Mouse (Mus musculus) cerebellum, adult 2 months (tissue): ENCODE results near the gene Mtmr14.

Experiments
- CTCF ChIP-seq: fragments of 200-500 bp; IDR thresholded peaks from 2 replicates; pipeline ENCODE4 v1.5.1; 2011; ENCODE audit warnings: low read depth, mild to moderate bottlenecking, control low read depth, low read length, moderate library complexity, borderline replicate concordance; ENCODE audit not compliant: insufficient read depth
- POLR2A ChIP-seq: fragments of 200-500 bp; IDR thresholded peaks from 2 replicates; pipeline ENCODE4 v1.6.1; 2011; ENCODE audit warnings: low read length, control low read depth, borderline replicate concordance; ENCODE audit not compliant: insufficient read depth

DNA sequence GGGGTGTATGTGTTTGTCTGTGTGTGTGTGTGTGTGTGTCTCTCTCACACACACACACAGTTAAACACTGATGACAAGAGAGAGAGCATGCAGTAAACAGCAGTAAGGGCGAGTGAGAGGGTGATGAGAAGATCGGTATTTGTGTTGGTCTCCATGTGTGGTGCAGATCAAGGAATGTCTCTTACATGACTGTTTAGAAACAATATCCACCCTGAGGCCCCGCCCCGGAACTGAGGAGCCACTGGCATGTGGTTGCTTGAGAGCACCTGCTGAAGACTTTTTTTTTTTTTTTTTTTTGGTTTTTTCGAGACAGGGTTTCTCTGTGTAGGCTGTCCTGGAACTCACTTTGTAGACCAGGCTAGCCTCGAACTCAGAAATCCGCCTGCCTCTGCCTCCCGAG lies 26.8 kb downstream of the Mtmr14 start:
- TF ChIP-seq POLR2A: no peak
- no peak for TF ChIP-seq CTCF
